ENCODE assay signal across 8 mouse cellular contexts in genomic region chr19:57816221-57816996, GRCm38 (mm10).
DNase-seq lines count a peak whose midpoint lies in the region; ATAC-seq lines count a peak whose summit lies in the region.

No protein-coding gene starts in this region.

- peak; percentile 2 for DNase-seq in cerebellum, adult 8-10 months
- DNase-seq in cerebellum, adult 11 months: no peak
- DNase-seq in B cell, adult 2 months: peak; percentile 17 to 19
- DNase-seq in c-Kit-positive CD71-positive TER-119-positive erythroid progenitor cells, embryonic 14.5 days (ENCODE audit: low spot score): peak; percentile 9
- peak; percentile 82 for DNase-seq in hindbrain, embryonic 14.5 days (ENCODE audit: low spot score)
- DNase-seq in left cerebral cortex, postnatal 10 days (ENCODE audit: extremely low spot score in 1 of 2, low spot score in 2 of 2): peak; percentile 24 to 34

- no peaks in the 10 kb centered on the region for H3K9me3 ChIP-seq in hindbrain, embryonic 14.5 days (ENCODE audit: control insufficient read depth, low read length)
- H3K9me3 ChIP-seq in neural tube, embryonic 15.5 days (replicated peaks): no peaks in the 10 kb centered on the region; the same call in 1 of the 2 replicates

- no peak overlapping the region for H3K4me3 ChIP-seq in hindbrain, embryonic 14.5 days (replicated peaks; ENCODE audit: low read length)
- H3K4me3 ChIP-seq in neural tube, embryonic 15.5 days (replicated peaks): no peak overlapping the region

- WGBS in hindbrain, embryonic 14.5 days: 73% methylated on average over 17 of the region's 17 CpGs
- WGBS in neural tube, embryonic 15.5 days: 66% methylated on average over 17 of the region's 17 CpGs

- no peak overlapping the region for H3K27ac ChIP-seq in hindbrain, embryonic 14.5 days
- H3K27ac ChIP-seq in neural tube, embryonic 15.5 days (replicated peaks): no peak overlapping the region; the same call in 1 of the 2 replicates

- H3K27me3 ChIP-seq in hindbrain, embryonic 14.5 days (ENCODE audit: control insufficient read depth, insufficient read depth, low read length): no peaks in the 10 kb centered on the region
- no peaks in the 10 kb centered on the region for H3K27me3 ChIP-seq in neural tube, embryonic 15.5 days (replicated peaks)

- no peak overlapping the region for H3K4me2 ChIP-seq in hindbrain, embryonic 14.5 days (replicated peaks)
- peak overlapping the region; percentile 32; the same call in 1 of the 2 replicates for H3K4me2 ChIP-seq in neural tube, embryonic 15.5 days

- H3K4me1 ChIP-seq in hindbrain, embryonic 14.5 days (replicated peaks; ENCODE audit: control insufficient read depth, insufficient read depth, low read length): 0 out of 2 replicates have a peak, but pooled peaks cover 6% of the 10 kb centered on the region
- peaks cover 10% of the 10 kb centered on the region for H3K4me1 ChIP-seq in neural tube, embryonic 15.5 days

- ATAC-seq in hindbrain, embryonic 14.5 days (ENCODE audit: low FRiP score): peak; percentile 74
- ATAC-seq in neural tube, embryonic 15.5 days (ENCODE audit: low FRiP score): peak; percentile 73; the same call in 1 of the 2 replicates
- no peak for ATAC-seq in erythroblast, adult 5-6 weeks (replicated peaks; ENCODE audit: low FRiP score, poor library complexity, severe bottlenecking)

- H3K9ac ChIP-seq in hindbrain, embryonic 14.5 days: no peak overlapping the region
- H3K9ac ChIP-seq in neural tube, embryonic 15.5 days (replicated peaks): no peak overlapping the region

- H3K36me3 ChIP-seq in hindbrain, embryonic 14.5 days (replicated peaks; ENCODE audit: control insufficient read depth, insufficient read depth): no peaks in the 10 kb centered on the region
- no peaks in the 10 kb centered on the region for H3K36me3 ChIP-seq in neural tube, embryonic 15.5 days

- intact Hi-C loops in left cerebral cortex, postnatal 10 days (cut with DNase I): loop anchor here (5.0 kb wide), 1 partner anchor 656 kb away; no protein-coding TSS in a partner anchor
